Mouse (Mus musculus) heart, postnatal 36 days (tissue): ENCODE measurements around the gene Ofcc1. TPM values are rescaled to one million over a fixed set of nuclear protein-coding genes. Genes with fewer than 3 reads are reported as not detected.

Experiments
- DNase-seq, 2 experiments: peaks; one replicate each; pipeline ENCODE4 v3.0.0; 2021 to 2022
- intact Hi-C: fragments of 180-260 bp; cut with DNase I; formaldehyde crosslinking; loops from one replicate; pipeline ENCODE4 v1.15.1; 2025
- total RNA-seq, 2 experiments: library from RNA; stranded (reverse); gene quantifications; 2 replicates each; pipeline ENCODE4 v1.2.3; 2021

Gene Ofcc1
- total RNA-seq, 2 experiments from 2014 or later = not detected

- intact Hi-C loops = no loop called here
- DNase-seq = no peak
Observed at GRCm38 (mm10) chr13:40022609-40023008, 338.6 kb downstream of the Ofcc1 start.

GRCm38 (mm10) chr13:40000236-40000635 is 361.0 kb downstream of the Ofcc1 start:
- intact Hi-C loops = no loop called here
- no peak for DNase-seq

- intact Hi-C loops = no loop called here
Observed at GRCm38 (mm10) chr13:39997901-39998300, 363.3 kb downstream of the Ofcc1 start.

GRCm38 (mm10) chr13:39979294-39980061 is 381.8 kb downstream of the Ofcc1 start:
- DNase-seq = no peak
- intact Hi-C loops = no loop called here

More at GRCm38 (mm10) chr13:39997901-39998300, 363.3 kb downstream of the Ofcc1 start:
- no peak for DNase-seq

- intact Hi-C loops = no loop called here
- no peak for DNase-seq
Observed at GRCm38 (mm10) chr13:39968349-39969016, 392.8 kb downstream of the Ofcc1 start.

GRCm38 (mm10) chr13:39957226-39957625 is 404.0 kb downstream of the Ofcc1 start:
- intact Hi-C loops = no loop called here
- no peak for DNase-seq

GRCm38 (mm10) chr13:39956017-39956416 is 405.2 kb downstream of the Ofcc1 start:
- intact Hi-C loops = no loop called here
- no peak for DNase-seq
